Mouse (Mus musculus): Measurements from ENCODE around the gene Acp5.
"Not testable (repeated sequence)": the region's sequence is repeated elsewhere in the genome, so short reads cannot be mapped to it uniquely, and the experiment has no call there.

DNA sequence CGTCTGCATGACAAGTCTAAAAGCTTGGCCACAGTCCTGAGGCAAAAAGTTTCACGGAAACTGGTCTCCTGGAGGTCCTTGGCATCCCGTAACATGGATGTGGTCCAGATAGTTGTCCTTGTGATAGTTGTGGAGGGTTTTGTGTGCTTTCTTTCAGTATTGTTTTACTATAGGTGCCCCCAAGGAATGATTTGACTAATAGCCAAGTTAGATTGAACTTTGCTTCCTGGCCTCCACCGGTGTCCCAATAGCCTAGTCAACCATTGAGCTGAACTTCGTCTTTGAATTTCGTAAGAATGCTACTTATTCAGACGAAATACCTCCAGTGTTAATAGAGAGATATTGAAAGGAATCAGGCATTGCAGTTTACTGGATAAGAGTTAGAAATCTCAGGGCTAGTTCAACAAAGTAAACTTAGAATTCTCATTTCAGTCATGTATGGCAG lies 14.8 kb upstream of the Acp5 start:
- TF ChIP-seq EP300 (optimal IDR thresholded peaks at IDR 0.05); CTCF (IDR thresholded peaks at IDR 0.05; ENCODE audit: low read depth): not testable (repeated sequence)

All from stomach, postnatal 0 days (tissue).